Mouse (Mus musculus): ENCODE measurements around the gene Vps72. TPM values are rescaled to one million over a fixed set of nuclear protein-coding genes. Genes with fewer than 3 reads are reported as not detected.
A peak's percentile ranks its signal among the peaks of the same experiment; 100 is the strongest.

Gene Vps72
- polyA plus RNA-seq, 1 experiment from 2014 or later = 221 TPM

GRCm38 (mm10) chr3:95159987-95160963, 49.5 kb downstream of the Vps72 start, which contains the start of gene Sema6c:
Gene Sema6c (plus strand): TSS chr3:95160457.
- Histone ChIP-seq H3K4me2 (peak within 1 kb of the TSS; percentile 87), H3K4me3 (peak within 1 kb of the TSS; percentile 91), H3K9ac (peak within 1 kb of the TSS; percentile 96), H3K36me3 (peaks cover 14% of the 10 kb centered on the region), H3K27me3 (peaks cover 5% of the 10 kb centered on the region; the same call in 1 of the 2 replicates), H3K9me3 (no peaks in the 10 kb centered on the region), H3K4me1 (replicated peaks) (peaks cover 45% of the 10 kb centered on the region), H3K27ac (peak within 1 kb of the TSS; percentile 93)
- WGBS = under 1% methylated on average over 58 of the region's 66 CpGs
- ATAC-seq (ENCODE audit: low FRiP score) = peak; percentile 96

- Histone ChIP-seq H3K9me3 (no peaks in the 10 kb centered on the region), H3K4me3 (peak overlapping the region; percentile 91), H3K27me3 (peaks cover 5% of the 10 kb centered on the region; the same call in 1 of the 2 replicates), H3K4me1 (replicated peaks) (peaks cover 46% of the 10 kb centered on the region), H3K36me3 (peaks cover 22% of the 10 kb centered on the region), H3K9ac (peak overlapping the region; percentile 96), H3K27ac (peak overlapping the region; percentile 93), H3K4me2 (peak overlapping the region; percentile 87)
- peak; percentile 29 for ATAC-seq (ENCODE audit: low FRiP score)
- WGBS = 1% methylated on average over 30 of the region's 30 CpGs
Measured at GRCm38 (mm10) chr3:95161041-95161551, 50.3 kb downstream of the Vps72 start.

- H3K36me3 ChIP-seq = peaks cover 29% of the 10 kb centered on the region
- 2% methylated on average over 9 of the region's 9 CpGs for WGBS
- H3K4me1 ChIP-seq (replicated peaks) = peaks cover 46% of the 10 kb centered on the region
- ATAC-seq (ENCODE audit: low FRiP score) = peak; percentile 2; the same call in 1 of the 2 replicates
- H3K4me2 ChIP-seq = peak overlapping the region; percentile 87
- no peaks in the 10 kb centered on the region for H3K9me3 ChIP-seq
- peak overlapping the region; percentile 96 for H3K9ac ChIP-seq
- peak overlapping the region; percentile 93 for H3K27ac ChIP-seq
- H3K4me3 ChIP-seq = peak overlapping the region; percentile 91
- peaks cover 8% of the 10 kb centered on the region; the same call in 1 of the 2 replicates for H3K27me3 ChIP-seq
Measured at GRCm38 (mm10) chr3:95161618-95162344, 51.0 kb downstream of the Vps72 start.

- ATAC-seq (ENCODE audit: low FRiP score) = no peak
- Histone ChIP-seq H3K36me3 (peaks cover 34% of the 10 kb centered on the region), H3K4me2 (peak overlapping the region; percentile 87), H3K27ac (peak overlapping the region; percentile 93), H3K4me1 (replicated peaks) (peaks cover 46% of the 10 kb centered on the region), H3K27me3 (peaks cover 8% of the 10 kb centered on the region), H3K4me3 (peak overlapping the region; percentile 91), H3K9ac (peak overlapping the region; percentile 96), H3K9me3 (no peaks in the 10 kb centered on the region)
- whole genome bisulfite sequencing = 14% methylated on average over 2 of the region's 2 CpGs
Measured at GRCm38 (mm10) chr3:95162345-95162628, 51.5 kb downstream of the Vps72 start.

GRCm38 (mm10) chr3:95163419-95164255, 52.8 kb downstream of the Vps72 start:
- Histone ChIP-seq H3K4me1 (replicated peaks) (peaks cover 46% of the 10 kb centered on the region), H3K4me3 (peak overlapping the region; percentile 91), H3K36me3 (peaks cover 48% of the 10 kb centered on the region), H3K27me3 (peaks cover 21% of the 10 kb centered on the region), H3K9me3 (no peaks in the 10 kb centered on the region), H3K4me2 (peak overlapping the region; percentile 87), H3K9ac (peak overlapping the region; percentile 96), H3K27ac (no peak overlapping the region)
- 49% methylated on average over 11 of the region's 11 CpGs for WGBS
- ATAC-seq (ENCODE audit: low FRiP score) = no peak

GRCm38 (mm10) chr3:95164256-95164550, 53.4 kb downstream of the Vps72 start:
- Histone ChIP-seq H3K27me3 (peaks cover 26% of the 10 kb centered on the region), H3K36me3 (peaks cover 53% of the 10 kb centered on the region), H3K27ac (no peak overlapping the region), H3K4me2 (peak overlapping the region; percentile 87), H3K4me3 (peak overlapping the region; percentile 91; the same call in 1 of the 2 replicates), H3K9ac (peak overlapping the region; percentile 96; the same call in 1 of the 2 replicates), H3K4me1 (replicated peaks) (peaks cover 45% of the 10 kb centered on the region), H3K9me3 (no peaks in the 10 kb centered on the region)
- no peak for ATAC-seq (ENCODE audit: low FRiP score)
- 60% methylated on average over 5 of the region's 5 CpGs for WGBS

- ATAC-seq (ENCODE audit: low FRiP score) = no peak
- H3K36me3 ChIP-seq = peaks cover 60% of the 10 kb centered on the region
- WGBS = 90% methylated on average over 5 of the region's 5 CpGs
Measured at GRCm38 (mm10) chr3:95164840-95165239, 54.0 kb downstream of the Vps72 start.

GRCm38 (mm10) chr3:95169996-95170395, 59.2 kb downstream of the Vps72 start:
- H3K9ac ChIP-seq = no peak overlapping the region
- H3K27ac ChIP-seq = no peak overlapping the region
- H3K4me3 ChIP-seq = no peak overlapping the region
- peaks cover 87% of the 10 kb centered on the region for H3K36me3 ChIP-seq
- no peaks in the 10 kb centered on the region for H3K9me3 ChIP-seq
- no peak for ATAC-seq (ENCODE audit: low FRiP score)
- H3K4me1 ChIP-seq (replicated peaks) = peaks cover 24% of the 10 kb centered on the region
- no peak overlapping the region for H3K4me2 ChIP-seq
- 92% methylated on average over 10 of the region's 10 CpGs for WGBS
- peaks cover 67% of the 10 kb centered on the region for H3K27me3 ChIP-seq

More at GRCm38 (mm10) chr3:95164840-95165239, 54.0 kb downstream of the Vps72 start:
- Histone ChIP-seq H3K4me1 (replicated peaks) (peaks cover 38% of the 10 kb centered on the region), H3K27ac (no peak overlapping the region), H3K4me2 (no peak overlapping the region; the same call in 1 of the 2 replicates), H3K9me3 (no peaks in the 10 kb centered on the region), H3K4me3 (no peak overlapping the region), H3K27me3 (peaks cover 33% of the 10 kb centered on the region), H3K9ac (peak overlapping the region; percentile 96; the same call in 1 of the 2 replicates)

GRCm38 (mm10) chr3:95171105-95171504, 60.3 kb downstream of the Vps72 start:
- H3K4me3 ChIP-seq = no peak overlapping the region
- H3K36me3 ChIP-seq = peaks cover 78% of the 10 kb centered on the region
- WGBS = 82% methylated on average over 6 of the region's 6 CpGs
- H3K27me3 ChIP-seq = peaks cover 67% of the 10 kb centered on the region
- no peak overlapping the region for H3K4me2 ChIP-seq
- no peak overlapping the region; the same call in 1 of the 2 replicates for H3K9ac ChIP-seq
- ATAC-seq (ENCODE audit: low FRiP score) = no peak
- H3K27ac ChIP-seq = no peak overlapping the region
- H3K9me3 ChIP-seq = no peaks in the 10 kb centered on the region
- peaks cover 21% of the 10 kb centered on the region for H3K4me1 ChIP-seq (replicated peaks)

All from hindbrain, embryonic 13.5 days (tissue).